Mouse (Mus musculus) midbrain, embryonic 11.5 days (tissue): ENCODE measurements around the gene Tmem207. TPM values are rescaled to one million over a fixed set of nuclear protein-coding genes. Genes with fewer than 3 reads are reported as not detected.
"Not testable (repeated sequence)": the region's sequence is repeated elsewhere in the genome, so short reads cannot be mapped to it uniquely, and the experiment has no call there.

ENCODE experiments used
- ATAC-seq: fragments of 200-750 bp; cut with Nextera tagmentation; 2 replicates; pipeline ENCODE4 v1.8.0; 2017; ENCODE audit warnings: moderate TSS enrichment, moderate library complexity; ENCODE audit not compliant: low FRiP score
- DNase-seq: peaks from one replicate; pipeline ENCODE4 v3.0.0; 2015; ENCODE audit warnings: low spot score; ENCODE audit errors: missing footprints
- H3K27ac ChIP-seq: fragments of 300-500 bp; sonication (generic); 2 replicates; pipeline ENCODE4 v1.5.1; 2014; ENCODE audit warnings: low read depth, low read length
- H3K27me3 ChIP-seq: fragments of 300-500 bp; sonication (generic); 2 replicates; pipeline ENCODE4 v1.6.1; 2014; ENCODE audit warnings: mild to moderate bottlenecking, low read length, moderate library complexity, mixed read lengths; ENCODE audit not compliant: control insufficient read depth, insufficient read depth
- H3K36me3 ChIP-seq: fragments of 300-500 bp; sonication (generic); 2 replicates; pipeline ENCODE4 v1.6.1; 2014; ENCODE audit warnings: mild to moderate bottlenecking, low read length, moderate library complexity, mixed read lengths; ENCODE audit not compliant: control insufficient read depth, insufficient read depth
- H3K4me1 ChIP-seq: fragments of 300-500 bp; sonication (generic); 2 replicates; pipeline ENCODE4 v1.6.1; 2014; ENCODE audit warnings: low read length; ENCODE audit not compliant: control insufficient read depth, insufficient read depth
- H3K4me2 ChIP-seq: fragments of 300-500 bp; sonication (generic); 2 replicates; pipeline ENCODE4 v1.6.1; 2014; ENCODE audit warnings: mild to moderate bottlenecking, moderate library complexity
- H3K4me3 ChIP-seq: fragments of 300-500 bp; sonication (generic); 2 replicates; pipeline ENCODE4 v1.5.1; 2014; ENCODE audit warnings: low read depth, low read length
- H3K9ac ChIP-seq: fragments of 300-500 bp; sonication (generic); 2 replicates; pipeline ENCODE4 v1.6.1; 2014; ENCODE audit warnings: low read length
- H3K9me3 ChIP-seq: fragments of 300-500 bp; sonication (generic); 2 replicates; pipeline ENCODE4 v1.6.1; 2016; ENCODE audit warnings: low read length; ENCODE audit not compliant: control insufficient read depth
- WGBS: fragments of 180-500 bp; shearing (Covaris S2); extraction: QIAGEN DNeasy Blood & Tissue Kit; methylation state at CpG from one replicate; pipeline ENCODE4 v1.1.7; 2014; 5-methylcytosine and 5-hydroxymethylcytosine counted together
- polyA plus RNA-seq: library from polyadenylated mRNA; unstranded; fragments of >200 nt; fragmentation: Nextera tagmentation; extraction: Ambion mirVana; gene quantifications from 2 replicates; pipeline ENCODE4 v1.2.1, GENCODE M21; 2014

Tmem207 gene
- polyA plus RNA-seq, 1 experiment from 2014 or later, result 0.20 TPM

GRCm38 (mm10) chr16:26546170-26546878, 19.8 kb upstream of the Tmem207 start:
- no peaks in the 10 kb centered on the region for H3K27me3 ChIP-seq
- ATAC-seq (peak; percentile 40; the same call in 1 of the 2 replicates), DNase-seq (peak; percentile 84)
- no peaks in the 10 kb centered on the region for H3K9me3 ChIP-seq
- WGBS, result 33% methylated on average over 7 of the region's 7 CpGs
- no peak overlapping the region for H3K9ac ChIP-seq
- no peak overlapping the region; the same call in 1 of the 2 replicates for H3K27ac ChIP-seq
- H3K36me3 ChIP-seq, result no peaks in the 10 kb centered on the region
- no peak overlapping the region for H3K4me3 ChIP-seq
- H3K4me2 ChIP-seq, result no peak overlapping the region
- H3K4me1 ChIP-seq, result no peaks in the 10 kb centered on the region

DNA sequence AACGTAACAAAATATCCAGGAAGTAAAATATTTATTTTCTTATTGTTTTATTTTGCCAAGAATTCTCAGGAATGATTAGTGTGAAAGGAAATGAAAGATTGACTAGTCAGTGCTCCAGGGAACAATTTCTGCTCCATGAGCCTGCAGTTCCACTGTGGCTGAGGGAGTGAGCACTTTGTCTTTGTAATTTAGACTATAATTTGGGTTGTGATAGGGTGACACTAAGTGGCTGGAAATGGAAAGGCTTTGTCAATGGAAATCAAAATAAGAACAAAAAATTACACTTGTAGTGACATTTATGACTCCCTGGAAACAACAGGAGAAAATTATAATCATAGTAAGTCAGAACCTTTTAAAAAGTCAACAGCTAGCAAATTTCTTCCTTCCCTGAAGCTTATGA, 5.7 kb upstream of the Tmem207 start:
- Histone ChIP-seq H3K4me1 (no peaks in the 10 kb centered on the region), H3K27ac (no peak overlapping the region), H3K4me2 (no peak overlapping the region), H3K27me3 (no peaks in the 10 kb centered on the region), H3K4me3 (no peak overlapping the region), H3K9ac (no peak overlapping the region), H3K9me3 (no peaks in the 10 kb centered on the region), H3K36me3 (no peaks in the 10 kb centered on the region)
- ATAC-seq (no peak), DNase-seq (peak; percentile 61)
- 92% methylated on average over 1 of the region's 1 CpGs for WGBS

GRCm38 (mm10) chr16:26530451-26530850, 3.9 kb upstream of the Tmem207 start:
- H3K9me3 ChIP-seq, result no peaks in the 10 kb centered on the region
- ATAC-seq, result no peak
- H3K4me3 ChIP-seq, result no peak overlapping the region
- no peak overlapping the region for H3K9ac ChIP-seq
- no peaks in the 10 kb centered on the region for H3K27me3 ChIP-seq
- no peak overlapping the region for H3K4me2 ChIP-seq
- DNase-seq, result no peak
- H3K36me3 ChIP-seq, result no peaks in the 10 kb centered on the region
- WGBS, result 94% methylated on average over 1 of the region's 1 CpGs
- no peak overlapping the region for H3K27ac ChIP-seq
- H3K4me1 ChIP-seq, result no peaks in the 10 kb centered on the region

GRCm38 (mm10) chr16:26527931-26528666, 1.5 kb upstream of the Tmem207 start:
- no peak overlapping the region for H3K9ac ChIP-seq
- H3K9me3 ChIP-seq, result no peaks in the 10 kb centered on the region
- ATAC-seq (peak; percentile 96), DNase-seq (peak; percentile 71)
- no peaks in the 10 kb centered on the region for H3K27me3 ChIP-seq
- H3K4me2 ChIP-seq, result no peak overlapping the region
- H3K4me3 ChIP-seq, result no peak overlapping the region
- no peaks in the 10 kb centered on the region for H3K36me3 ChIP-seq
- WGBS, result 75% methylated on average over 10 of the region's 10 CpGs
- H3K4me1 ChIP-seq, result no peaks in the 10 kb centered on the region
- peak overlapping the region; percentile 55 for H3K27ac ChIP-seq

DNA sequence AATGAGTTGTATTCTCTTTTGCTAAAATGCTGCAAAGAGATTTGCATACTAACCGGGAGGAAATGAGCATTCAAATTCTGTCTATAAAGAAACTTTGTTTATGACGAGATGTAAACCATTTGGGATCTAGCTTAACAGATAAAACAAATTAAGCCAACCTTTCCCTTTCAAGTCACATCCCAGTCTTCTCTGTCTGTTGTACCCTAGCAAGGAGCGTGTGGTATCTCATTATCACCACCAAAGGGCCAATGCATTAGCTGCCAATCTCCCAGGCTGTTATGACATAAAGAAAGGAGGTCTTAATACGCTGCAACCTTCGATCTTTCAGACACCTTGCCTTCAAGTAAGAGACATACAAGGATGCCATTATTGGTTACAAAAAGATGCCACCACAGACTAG, 737 bp downstream of the Tmem207 start:
- Histone ChIP-seq H3K36me3 (no peaks in the 10 kb centered on the region), H3K27me3 (no peaks in the 10 kb centered on the region), H3K9me3 (no peaks in the 10 kb centered on the region), H3K4me3 (no peak overlapping the region), H3K4me1 (no peaks in the 10 kb centered on the region), H3K4me2 (no peak overlapping the region), H3K27ac (no peak overlapping the region), H3K9ac (no peak overlapping the region)
- DNase-seq (peak; percentile 56), ATAC-seq (no peak)
- 77% methylated on average over 5 of the region's 5 CpGs for WGBS

- no peaks in the 10 kb centered on the region for H3K27me3 ChIP-seq
- H3K36me3 ChIP-seq, result no peaks in the 10 kb centered on the region
- DNase-seq (peak; percentile 64), ATAC-seq (no peak)
- no peaks in the 10 kb centered on the region for H3K9me3 ChIP-seq
- no peak overlapping the region for H3K4me2 ChIP-seq
- H3K4me3 ChIP-seq, result no peak overlapping the region
- WGBS, result 59% methylated on average over 2 of the region's 2 CpGs
- no peaks in the 10 kb centered on the region for H3K4me1 ChIP-seq
- no peak overlapping the region for H3K9ac ChIP-seq
- no peak overlapping the region for H3K27ac ChIP-seq
These were observed 7.0 kb downstream of the Tmem207 start for GRCm38 (mm10) chr16:26519596-26519995.

DNA sequence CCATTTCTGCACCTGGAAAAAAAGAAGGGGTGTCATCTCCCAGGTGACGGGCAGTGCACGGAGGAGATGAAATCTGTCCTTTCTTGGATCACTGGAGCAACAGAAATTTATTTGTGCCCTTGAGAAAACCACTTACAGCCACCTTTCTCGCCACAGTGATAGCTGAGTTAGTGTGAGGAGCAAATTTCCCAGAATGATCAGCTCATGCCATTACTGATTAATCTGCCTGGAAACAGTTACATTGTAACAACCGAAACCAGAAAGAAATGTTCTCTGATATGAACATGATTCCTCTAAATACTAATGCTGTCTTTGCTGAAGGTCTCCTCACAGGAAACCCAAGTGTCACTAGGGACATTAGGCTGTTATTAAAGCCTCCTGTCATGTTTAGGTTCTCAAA, 21.6 kb downstream of the Tmem207 start:
- no peak for ATAC-seq
- 78% methylated on average over 4 of the region's 4 CpGs for WGBS
- DNase-seq, result no peak

DNA sequence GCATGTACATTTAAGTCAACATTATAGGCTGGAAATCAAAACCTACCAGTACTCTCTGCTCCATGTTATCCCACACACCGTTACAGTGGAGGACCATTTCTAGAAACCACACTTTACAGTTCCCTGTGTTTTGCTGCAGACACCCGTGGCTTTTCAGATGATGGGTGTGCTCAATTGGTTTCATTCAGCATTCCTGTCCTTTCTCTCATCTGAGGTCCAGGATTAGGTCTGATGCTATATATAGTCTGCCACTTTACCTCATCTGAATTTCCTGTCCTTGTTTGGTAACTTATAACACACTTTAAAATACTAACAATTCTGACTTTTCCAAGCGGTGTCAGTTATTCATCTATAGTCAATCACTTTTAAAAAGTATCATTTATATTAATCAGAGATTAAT, 25.8 kb downstream of the Tmem207 start:
- Histone ChIP-seq H3K9ac (no peak overlapping the region), H3K36me3 (no peaks in the 10 kb centered on the region), H3K27me3 (no peaks in the 10 kb centered on the region), H3K9me3 (no peaks in the 10 kb centered on the region), H3K27ac (no peak overlapping the region), H3K4me2 (no peak overlapping the region), H3K4me1 (no peaks in the 10 kb centered on the region), H3K4me3 (no peak overlapping the region)
- ATAC-seq (no peak), DNase-seq (no peak)
- 86% methylated on average over 3 of the region's 3 CpGs for WGBS

More for the DNA sequence above, 21.6 kb downstream of the Tmem207 start:
- Histone ChIP-seq H3K27ac (no peak overlapping the region), H3K9ac (no peak overlapping the region), H3K36me3 (no peaks in the 10 kb centered on the region), H3K4me3 (no peak overlapping the region), H3K9me3 (no peaks in the 10 kb centered on the region), H3K4me1 (no peaks in the 10 kb centered on the region), H3K27me3 (no peaks in the 10 kb centered on the region), H3K4me2 (no peak overlapping the region)

- ATAC-seq, H3K9me3 ChIP-seq, H3K9ac ChIP-seq, DNase-seq, H3K4me1 ChIP-seq, H3K27ac ChIP-seq, H3K4me2 ChIP-seq, H3K27me3 ChIP-seq, H3K36me3 ChIP-seq, H3K4me3 ChIP-seq: not testable (repeated sequence)
- WGBS, result 92% methylated on average over 3 of the region's 3 CpGs
These were observed 26.9 kb downstream of the Tmem207 start for GRCm38 (mm10) chr16:26499705-26500104.
